Mouse (Mus musculus) monocyte, adult 5-6 weeks (primary cell): ENCODE results near the gene Angel1. TPM values are rescaled to one million over a fixed set of nuclear protein-coding genes. Genes with fewer than 3 reads are reported as not detected.

Experiments
- ATAC-seq: fragments of 153-309, 156-312 bp; replicated peaks from 2 replicates; pipeline ENCODE4 v1.8.0; 2017; ENCODE audit warnings: mild to moderate bottlenecking; ENCODE audit not compliant: low TSS enrichment, insufficient number of reproducible peaks, severe bottlenecking, poor library complexity, low FRiP score
- total RNA-seq: library from RNA; stranded (forward); fragments of 200-1000, 200-491, 200-594 nt; gene quantifications from 3 replicates; pipeline ENCODE4 v1.2.3, GENCODE M21; 2017

Angel1 gene
- total RNA-seq, result 1.4 to 2.0 TPM (median 1.6 TPM) in 3 replicates

DNA sequence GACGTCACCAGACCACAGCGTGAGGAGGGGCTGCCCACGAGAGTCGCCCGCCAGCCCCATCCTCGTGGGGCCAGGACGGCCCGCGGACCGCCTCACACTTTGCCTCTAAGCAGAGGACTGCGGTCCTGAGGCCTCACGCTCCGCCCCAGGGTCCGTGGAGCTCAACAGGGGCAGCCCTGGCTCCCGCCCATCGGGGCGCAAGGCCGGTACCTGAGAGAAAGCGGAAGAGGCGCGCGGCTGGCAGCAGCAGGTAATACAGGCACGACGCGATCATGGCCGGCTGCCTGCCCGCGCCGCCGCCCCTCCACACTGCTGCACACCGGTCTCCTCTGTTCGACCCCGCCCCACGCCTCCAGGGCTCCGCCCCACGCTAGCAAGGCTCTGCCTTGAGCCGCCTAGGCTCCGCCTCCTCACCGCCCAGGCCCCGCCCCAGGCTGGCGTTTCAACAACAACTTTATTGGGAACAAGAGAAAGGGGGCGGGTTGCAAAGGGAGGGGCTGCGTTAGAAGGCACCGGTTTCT, at the start of gene Angel1:
TSS of gene Angel1 (minus strand) at position 341 of the 521 bp plus-strand sequence.
- peak; percentile 91 for ATAC-seq

DNA sequence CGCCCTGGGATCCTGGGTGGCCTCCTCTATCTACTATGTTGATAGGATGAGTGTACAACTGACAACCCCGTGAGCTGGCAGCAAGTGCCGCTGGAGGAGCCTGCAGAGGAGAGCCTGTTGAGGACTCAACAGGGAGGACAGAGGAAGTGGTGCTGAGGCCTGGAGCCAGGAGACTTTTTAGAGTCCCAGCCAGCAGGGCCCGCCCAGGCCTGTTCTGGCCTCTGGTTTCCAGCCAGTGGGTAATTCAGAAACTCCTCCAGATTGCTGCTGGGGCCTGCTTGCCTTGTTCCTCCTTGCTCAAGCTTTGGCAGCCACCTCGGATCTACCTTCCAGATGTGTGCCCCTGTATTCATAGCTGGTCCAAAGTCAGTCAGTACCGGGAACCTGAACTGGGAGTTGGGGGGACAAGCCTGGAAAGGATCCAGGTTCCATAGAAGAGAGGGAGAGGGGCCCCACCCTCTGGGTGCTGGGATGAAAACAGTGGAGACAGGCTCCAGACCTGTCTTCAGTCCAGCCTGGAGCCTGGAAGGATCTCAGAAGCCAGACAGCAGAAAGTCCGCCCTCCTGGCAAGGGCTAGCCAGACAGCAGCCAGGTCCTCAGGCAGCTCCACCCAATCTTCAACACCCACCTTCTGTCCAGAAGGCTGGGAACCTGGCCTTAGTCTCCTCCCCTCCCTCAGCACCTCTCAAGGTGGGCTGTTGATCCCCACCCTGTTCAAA, 49.5 kb upstream of the Angel1 start:
- ATAC-seq, result no peak

DNA sequence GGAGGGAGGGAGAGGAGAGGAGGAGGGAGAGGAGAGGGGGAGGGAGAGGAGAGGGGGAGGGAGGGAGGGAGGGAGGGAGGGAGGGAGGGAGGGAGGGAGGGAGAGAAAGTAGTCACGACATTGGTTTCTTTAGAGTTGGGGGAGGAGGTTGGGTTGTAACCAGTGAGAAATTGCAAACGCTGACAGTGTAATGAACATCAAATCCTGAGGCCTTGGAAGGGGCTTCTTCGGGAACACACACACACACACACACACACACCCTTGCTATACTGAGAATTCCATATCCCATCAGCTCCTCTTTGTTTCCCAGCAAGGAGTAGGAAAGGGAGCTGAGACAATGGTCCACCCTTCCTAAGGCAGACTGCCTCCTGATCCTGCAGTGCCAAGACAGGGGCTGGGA, 46.3 kb upstream of the Angel1 start:
- ATAC-seq, result no peak

DNA sequence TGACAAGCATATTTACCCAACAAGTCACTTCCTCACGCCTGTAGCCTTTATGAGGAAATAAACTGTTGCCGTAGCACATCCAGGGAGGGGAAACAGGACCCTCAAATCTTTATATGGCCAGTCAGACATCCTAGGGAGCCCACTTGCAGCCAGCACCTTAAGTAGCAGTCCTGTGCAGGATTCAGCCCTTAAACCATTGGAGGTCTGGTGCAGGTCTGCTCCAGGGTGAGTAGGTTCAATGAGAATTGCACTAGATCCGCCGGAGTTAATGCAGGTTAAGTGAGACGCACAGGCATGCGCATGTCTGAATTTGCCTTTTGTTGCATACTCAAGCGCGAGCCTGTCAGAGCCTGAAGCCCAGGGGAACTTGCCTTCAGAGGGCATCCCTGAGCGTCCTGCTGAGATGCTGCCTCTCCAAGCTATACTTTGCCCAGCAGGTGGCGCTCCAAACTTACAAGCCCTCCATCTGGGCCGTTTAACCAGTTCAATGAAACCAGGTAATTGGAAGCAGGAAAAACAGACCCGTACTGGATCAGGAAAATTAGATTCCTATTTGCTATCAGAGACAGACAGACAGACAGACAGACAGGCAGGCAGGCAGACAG, 45.7 kb upstream of the Angel1 start:
- ATAC-seq, result peak; percentile 82

DNA sequence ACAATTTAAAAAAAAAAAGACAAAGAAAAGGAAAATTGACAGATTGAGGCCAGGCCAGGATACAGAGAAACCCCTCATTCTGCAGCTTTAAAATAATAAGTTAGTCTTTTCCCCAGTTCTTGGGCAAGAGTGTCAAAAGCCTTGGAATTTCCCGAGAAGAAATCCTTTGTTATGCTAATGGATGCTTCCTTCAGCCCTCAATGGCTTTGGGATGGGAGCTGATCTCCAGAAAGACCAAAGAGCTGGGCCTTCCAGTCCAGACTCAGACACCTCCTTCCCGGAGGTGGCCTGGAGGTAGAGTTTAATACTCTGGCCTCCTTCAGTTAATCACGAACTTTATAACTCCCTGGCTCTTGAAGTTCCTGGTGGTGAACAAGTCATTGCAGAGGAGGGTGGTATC, 44.7 kb upstream of the Angel1 start:
- ATAC-seq, result no peak

DNA sequence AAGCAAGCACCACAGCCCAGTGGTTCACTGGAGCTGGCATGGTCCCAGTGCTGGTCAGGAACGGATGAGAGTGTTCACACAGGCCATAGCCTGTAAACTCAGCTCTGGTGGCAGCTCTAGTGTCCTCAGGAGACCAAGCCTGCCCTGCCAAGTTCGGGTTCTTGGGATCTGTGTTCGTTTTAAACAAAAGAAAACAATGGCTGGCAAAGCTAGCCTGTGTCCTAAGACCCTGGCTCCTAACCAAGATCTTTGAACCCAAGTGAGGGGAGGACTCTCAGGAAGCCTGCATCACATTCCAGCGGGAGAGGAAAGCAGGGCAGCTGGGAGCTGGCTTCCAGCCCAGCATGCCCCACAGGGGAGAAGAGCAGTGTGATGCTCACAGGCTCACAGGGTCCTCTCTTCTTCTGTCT, 44.0 kb upstream of the Angel1 start:
- ATAC-seq, result no peak

DNA sequence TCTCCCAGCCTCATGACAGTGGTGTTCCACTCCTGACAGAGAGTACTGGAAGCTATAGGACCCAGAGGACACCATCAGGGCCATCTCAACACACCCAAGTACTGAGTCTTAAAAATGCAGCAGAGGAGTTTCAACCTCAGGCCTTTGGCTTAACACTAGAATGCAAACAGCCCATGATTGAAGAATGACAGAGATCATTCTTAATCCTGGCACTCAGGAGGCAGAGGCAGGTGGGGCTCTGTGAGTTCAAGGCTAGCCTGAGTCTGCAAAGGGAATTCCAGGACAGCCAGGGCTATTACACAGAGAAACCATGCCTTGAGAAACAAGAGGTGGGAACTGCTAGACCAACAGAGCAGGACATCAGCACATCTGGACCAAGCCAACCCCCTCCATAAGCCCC, 43.6 kb upstream of the Angel1 start:
- ATAC-seq, result no peak

DNA sequence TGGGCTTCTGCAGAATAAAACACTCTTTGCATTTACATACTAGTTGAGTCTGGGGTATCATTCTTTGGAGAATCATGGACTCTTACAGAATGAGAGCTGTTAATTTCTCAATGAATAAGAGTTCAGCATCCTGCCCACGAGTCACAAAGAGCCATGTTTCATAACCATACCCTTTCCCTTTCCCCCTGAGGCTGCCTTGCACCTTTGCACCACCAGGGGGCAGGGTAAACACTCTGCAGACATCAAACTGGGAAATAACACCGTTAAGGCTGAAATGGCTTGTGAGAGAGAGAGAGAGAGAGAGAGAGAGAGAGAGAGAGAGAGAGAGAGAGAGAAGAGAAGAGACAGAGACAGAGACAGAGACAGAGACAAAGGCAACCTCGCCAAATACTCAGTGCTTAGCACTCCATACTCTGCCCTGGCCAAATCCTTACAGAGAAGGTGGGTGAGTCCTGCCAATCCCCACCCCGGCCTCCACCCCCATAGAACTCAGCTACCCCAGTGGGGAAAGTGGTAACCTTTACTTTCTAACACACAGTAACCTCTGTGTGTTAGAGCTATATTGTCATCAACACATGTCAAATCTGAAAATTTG, 42.8 kb upstream of the Angel1 start:
- peak; percentile 63; the same call in 1 of the 2 replicates for ATAC-seq

DNA sequence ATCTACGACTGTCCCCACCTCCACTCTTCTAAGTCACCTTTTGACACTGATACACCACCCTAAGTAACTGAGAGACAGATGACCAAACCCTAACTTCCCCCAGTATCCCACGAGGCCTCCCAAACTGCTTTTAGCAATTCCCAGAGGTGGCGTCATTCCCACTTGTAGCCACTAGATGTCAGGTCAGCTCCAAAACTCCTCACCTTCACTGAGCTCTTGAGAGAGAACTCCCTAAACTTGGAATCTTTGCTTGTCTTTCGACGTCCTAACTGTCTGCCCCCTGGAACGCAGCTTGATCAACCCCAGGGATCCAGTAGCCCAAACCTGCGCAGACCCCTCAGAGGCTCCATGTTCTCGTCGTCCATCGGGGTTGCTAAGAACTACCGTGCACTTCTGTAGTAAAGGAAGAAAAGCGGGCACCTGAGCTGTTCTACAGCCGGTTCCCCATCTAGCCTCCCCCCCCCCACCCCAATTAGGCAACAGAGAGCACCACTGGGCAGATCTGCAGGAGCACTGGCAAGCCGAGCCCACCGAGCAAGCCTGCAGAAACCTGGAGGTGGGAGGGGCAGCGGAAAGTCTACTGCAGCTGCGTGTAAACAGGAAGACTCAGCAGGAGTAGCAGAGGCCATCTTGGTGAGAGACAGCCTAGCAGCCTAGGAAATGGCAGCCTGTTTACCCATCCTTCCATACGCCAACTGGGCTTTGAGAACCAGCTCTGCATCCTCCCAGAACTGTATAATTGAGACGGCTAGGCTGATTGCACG, 41.8 kb upstream of the Angel1 start:
- ATAC-seq, result peak; percentile 61; the same call in 1 of the 2 replicates

DNA sequence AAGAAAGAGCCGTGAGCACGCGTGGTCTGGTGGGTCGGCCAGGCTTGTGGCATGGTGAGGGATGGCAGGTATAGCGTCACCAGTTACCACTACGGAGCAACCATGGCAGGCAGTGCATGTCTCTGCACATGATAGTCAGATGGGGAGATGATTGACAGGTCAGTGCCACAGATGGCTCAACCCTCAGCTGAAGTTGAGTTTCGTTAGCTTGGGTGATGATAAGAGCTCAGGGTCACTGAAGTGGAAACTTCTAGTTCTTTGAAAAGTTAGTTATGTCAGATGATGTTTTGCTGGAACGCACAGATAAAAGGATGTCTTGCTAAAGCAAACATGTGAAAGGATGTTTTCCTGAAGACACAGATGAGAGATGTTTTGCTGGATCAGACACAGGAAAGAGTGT, 40.2 kb upstream of the Angel1 start:
- no peak for ATAC-seq

DNA sequence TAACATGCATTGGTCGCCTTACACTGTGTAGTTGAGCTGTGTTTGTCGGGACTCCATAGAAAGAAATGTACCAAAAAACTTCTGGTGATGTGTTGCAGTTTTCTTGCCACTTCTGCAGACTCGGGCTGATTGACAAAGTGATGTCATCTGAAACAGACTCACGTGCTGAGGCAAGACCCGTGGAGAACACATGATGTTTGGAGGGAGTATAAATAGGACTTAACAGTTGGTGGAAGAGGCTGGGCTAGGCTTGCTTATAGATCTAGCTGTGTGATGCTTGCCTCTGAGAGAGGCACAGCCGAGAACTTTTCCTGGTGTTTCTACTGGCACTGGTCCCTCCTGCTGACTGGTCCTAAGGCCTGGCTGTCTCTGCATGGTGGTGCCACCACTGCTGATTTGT, 37.8 kb upstream of the Angel1 start:
- no peak for ATAC-seq

DNA sequence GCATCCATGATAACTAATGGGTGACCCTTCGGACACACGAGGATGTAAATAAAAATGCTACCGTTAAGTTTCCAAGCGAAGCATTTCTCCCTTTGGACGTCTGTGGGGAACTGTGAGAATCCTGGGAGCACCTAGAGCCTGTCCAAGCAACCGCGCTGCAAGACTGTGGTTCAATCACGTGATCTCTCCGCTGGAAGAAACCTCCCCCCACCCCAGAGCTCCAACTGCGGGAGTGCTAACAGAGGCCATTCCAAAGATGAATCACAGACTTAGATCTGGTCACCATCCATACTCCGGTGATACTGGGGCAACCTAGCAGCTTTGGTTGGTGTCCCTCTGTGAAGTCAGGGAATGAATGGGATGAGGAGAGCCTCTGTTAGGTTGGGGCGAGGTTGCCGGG, 34.8 kb upstream of the Angel1 start:
- no peak for ATAC-seq

DNA sequence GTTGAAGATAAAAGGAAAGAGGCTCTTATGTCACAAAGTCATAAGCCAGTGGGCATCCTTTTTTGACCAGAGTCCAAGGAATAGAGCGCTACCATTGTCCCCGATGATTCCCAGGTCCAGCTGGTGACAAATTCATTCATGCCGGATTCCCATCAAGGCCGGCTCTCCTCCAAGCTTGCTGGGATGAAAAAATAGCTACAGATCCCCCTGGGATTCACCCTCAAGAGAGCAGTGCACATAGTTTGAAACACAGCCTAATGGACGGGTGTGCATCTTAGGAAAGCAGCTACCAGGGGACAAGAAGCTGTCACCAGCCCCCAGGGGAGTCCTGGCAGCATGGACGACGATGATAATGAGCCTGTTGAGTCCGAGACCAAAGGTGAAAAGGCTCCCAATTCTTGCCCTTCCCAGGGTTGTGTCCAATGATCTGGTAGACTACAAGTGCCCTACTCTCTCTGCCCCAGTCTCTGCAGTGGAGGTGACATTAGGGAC, 8.1 kb upstream of the Angel1 start, which contains the start of gene Lrrc74a:
TSS of gene Lrrc74a (plus strand) at position 51 of the 492 bp plus-strand sequence.
- no peak for ATAC-seq

DNA sequence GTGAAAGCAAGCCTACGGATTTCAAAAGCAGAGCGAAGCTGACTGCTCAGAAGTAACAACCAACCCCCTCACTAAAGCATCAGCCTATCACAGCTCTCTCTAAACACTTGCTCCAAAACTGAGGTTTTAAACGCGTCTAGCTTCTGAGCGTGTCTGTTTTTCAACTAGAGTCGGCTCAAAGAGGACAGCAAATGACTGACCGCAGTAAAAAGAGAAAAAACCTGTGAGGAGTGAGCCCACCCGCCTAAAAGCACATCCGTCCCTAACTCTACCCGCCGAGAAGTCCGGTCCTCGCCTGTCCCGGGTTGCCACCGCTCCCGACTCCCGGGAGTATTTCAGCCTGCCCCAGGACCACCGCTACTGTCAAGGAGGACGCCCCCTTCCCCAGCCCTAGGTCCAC, 554 bp downstream of the Angel1 start:
- ATAC-seq, result peak; percentile 15; the same call in 1 of the 2 replicates

DNA sequence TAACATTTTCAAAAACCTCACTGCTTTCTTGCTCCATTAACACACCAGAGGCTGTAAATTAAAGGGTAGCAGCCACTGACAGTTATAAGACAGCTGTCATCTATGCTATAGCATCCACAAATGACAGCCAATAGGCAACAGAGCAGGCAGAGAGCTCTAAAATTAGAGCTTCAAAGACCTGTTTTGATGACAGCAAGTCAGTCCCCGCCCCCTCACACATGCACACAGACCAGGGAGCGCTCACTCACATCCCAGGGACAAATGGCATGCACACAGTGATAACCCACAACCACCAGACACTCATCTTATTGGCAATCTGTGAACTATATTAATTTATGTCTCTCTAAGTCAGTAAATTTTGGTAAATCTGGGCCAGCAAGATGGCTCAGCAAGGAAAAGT, 2.0 kb downstream of the Angel1 start:
- ATAC-seq, result no peak

DNA sequence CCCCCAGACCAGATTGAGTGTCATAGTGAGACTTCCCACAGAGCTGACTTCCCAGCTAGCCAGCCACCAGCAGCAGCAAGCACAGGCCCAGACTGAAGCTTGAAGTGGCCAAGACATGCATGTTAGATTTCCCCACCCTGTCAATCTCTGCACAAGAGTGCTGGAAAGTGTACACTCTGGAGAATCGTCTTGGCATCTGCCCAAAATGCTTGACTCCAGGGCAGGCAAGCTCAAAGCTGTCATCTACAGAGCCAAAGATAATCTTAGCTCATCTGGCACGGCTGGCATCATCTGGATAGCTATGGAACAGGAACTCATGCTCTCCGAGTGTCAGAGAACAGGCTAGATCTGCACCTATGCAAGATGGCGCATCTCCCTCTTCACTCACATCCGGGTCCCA, 4.8 kb downstream of the Angel1 start:
- ATAC-seq, result no peak

DNA sequence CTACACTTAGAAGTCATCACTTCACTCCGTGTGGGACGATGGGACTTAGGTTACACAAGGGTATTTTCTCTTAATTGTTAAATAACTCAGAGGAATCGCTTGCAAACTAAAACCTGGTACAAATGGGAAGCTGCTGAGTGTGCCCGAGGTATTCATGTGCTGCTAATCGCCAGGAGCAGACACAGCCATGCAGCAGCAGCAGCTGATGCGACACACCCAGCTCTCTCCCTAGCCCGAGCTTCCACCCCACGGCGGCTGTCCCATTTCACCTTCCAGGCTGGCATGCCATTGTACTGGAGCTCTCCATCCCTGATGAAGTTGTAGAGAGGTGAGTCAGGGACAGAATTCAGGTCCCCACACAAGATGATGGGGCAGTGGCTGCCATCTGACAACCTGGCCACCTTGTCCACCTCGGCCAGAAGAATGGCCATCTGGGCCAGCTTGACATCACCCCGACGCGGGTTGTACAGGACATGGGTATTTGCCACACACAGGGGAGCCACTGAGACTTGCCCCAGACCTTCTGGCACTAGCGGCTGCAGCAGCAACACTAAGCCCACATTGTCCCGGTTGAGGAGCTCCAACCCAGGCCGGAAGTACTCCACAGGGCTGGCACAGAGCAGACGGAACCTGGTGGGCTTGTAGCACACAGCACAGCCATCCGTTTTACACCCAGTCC, 6.2 kb downstream of the Angel1 start:
- ATAC-seq, result no peak

DNA sequence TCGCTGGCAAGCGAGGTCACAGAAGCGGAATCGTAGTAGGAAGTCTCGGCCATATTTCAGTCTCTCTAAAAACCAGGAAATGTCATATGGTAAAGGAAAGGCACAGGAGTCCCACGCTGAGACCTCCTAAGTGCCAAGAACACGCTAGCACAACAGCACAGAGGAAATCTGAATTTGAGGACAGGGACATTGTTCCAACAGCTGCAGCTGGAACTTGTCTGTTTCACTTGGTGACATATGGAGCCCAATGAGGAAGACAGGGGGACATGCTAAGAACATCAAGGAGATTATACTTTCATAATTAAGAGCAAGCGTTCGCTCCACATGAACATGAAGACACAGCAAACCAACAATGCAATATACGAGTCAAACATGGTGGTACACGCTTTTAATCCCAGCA, 9.3 kb downstream of the Angel1 start:
- ATAC-seq, result no peak
